Mouse (Mus musculus): ENCODE results near the gene Mark3.

GRCm38 (mm10) chr12:111666380-111666779 is 92.1 kb downstream of the Mark3 start:
- no peak for TF ChIP-seq CTCF (IDR thresholded peaks at IDR 0.05; ENCODE audit: low read depth, low read length)
- TF ChIP-seq TAL1 (conservative IDR thresholded peaks at IDR 0.05; ENCODE audit: low read depth, low read length) = no peak
